Mouse (Mus musculus): ENCODE data around the gene Cdk5r2.

DNA sequence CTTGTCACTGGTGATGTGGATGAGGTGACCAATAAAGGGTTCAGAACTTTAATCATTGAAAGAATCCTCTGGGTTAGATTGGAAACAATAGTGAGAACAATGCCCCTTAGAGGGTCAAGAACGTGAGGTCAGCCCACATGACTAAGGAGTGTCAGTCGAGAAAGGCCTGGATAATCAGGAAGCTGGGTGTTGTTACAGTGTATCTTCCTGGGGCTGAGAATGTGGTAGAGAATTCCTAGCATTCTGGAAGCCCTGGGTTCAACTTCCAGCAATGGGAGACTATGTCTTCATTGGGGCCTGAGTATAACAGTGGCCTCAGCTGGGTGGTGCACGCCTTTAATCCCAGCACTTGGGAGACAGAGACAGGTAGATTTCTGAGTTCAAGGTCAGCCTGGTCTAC lies 22.5 kb downstream of the Cdk5r2 start:
- no peak for TF ChIP-seq CTCF (IDR thresholded peaks at IDR 0.05; ENCODE audit: low read depth, low read length)
- TF ChIP-seq POLR2A (IDR thresholded peaks at IDR 0.05; ENCODE audit: extremely low read depth, insufficient read depth, low read length), result no peak
